Mouse (Mus musculus): ENCODE measurements around the gene Dot1l. TPM values are rescaled to one million over a fixed set of nuclear protein-coding genes. Genes with fewer than 3 reads are reported as not detected.
"Not testable (repeated sequence)": the region's sequence is repeated elsewhere in the genome, so short reads cannot be mapped to it uniquely, and the experiment has no call there.

Gene Dot1l
- polyA plus RNA-seq, 1 experiment from 2014 or later = 4.6 TPM

- Histone ChIP-seq H3K9ac (replicated peaks) (no peak overlapping the region), H3K27me3 (ENCODE audit: insufficient read depth, low read length) (peaks cover 32% of the 10 kb centered on the region), H3K27ac (ENCODE audit: low read depth) (no peak overlapping the region), H3K4me2 (ENCODE audit: low read depth, low read length) (peak overlapping the region; percentile 44), H3K9me3 (ENCODE audit: low read length) (no peaks in the 10 kb centered on the region), H3K4me3 (ENCODE audit: low read depth, low read length) (peak overlapping the region; percentile 8; the same call in 1 of the 2 replicates), H3K36me3 (replicated peaks; ENCODE audit: insufficient read depth, low read length) (peaks cover 13% of the 10 kb centered on the region; the same call in 1 of the 2 replicates), H3K4me1 (ENCODE audit: insufficient read depth) (peaks cover 27% of the 10 kb centered on the region)
- ATAC-seq (no peak), DNase-seq (no peak)
- TF ChIP-seq CTCF (IDR thresholded peaks at IDR 0.05; ENCODE audit: low read depth) (no peak), EP300 (IDR thresholded peaks at IDR 0.05; ENCODE audit: low read depth) (no peak)
- 13% methylated on average over 18 of the region's 18 CpGs for WGBS (ENCODE audit: insufficient replicate concordance)
Observed at GRCm38 (mm10) chr10:80808985-80809632, 54.1 kb downstream of the Dot1l start.

DNA sequence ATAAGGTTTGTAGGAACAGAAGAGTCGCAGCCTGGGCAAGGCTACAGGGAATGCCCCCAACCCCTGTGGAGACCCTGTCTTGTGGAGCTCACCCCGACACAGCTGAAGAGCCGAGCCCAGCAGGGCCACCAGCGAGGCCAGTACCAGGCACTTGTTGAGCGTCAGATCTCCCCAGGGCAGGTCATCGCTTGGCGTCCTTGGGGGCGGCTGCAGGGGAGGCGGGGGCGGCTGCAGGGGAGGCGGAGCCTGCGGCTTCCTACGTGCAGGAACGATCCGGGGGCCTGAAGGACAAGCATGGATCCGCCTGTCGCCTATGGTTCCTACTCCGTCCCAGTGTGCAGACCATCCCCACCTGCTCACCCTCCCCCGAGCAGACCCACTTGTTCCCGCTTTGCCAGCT, 55.1 kb downstream of the Dot1l start:
- no peaks in the 10 kb centered on the region for H3K9me3 ChIP-seq (ENCODE audit: low read length)
- TF ChIP-seq EP300 (IDR thresholded peaks at IDR 0.05; ENCODE audit: low read depth) (no peak), CTCF (IDR thresholded peaks at IDR 0.05; ENCODE audit: low read depth) (no peak)
- no peak overlapping the region for H3K4me3 ChIP-seq (ENCODE audit: low read depth, low read length)
- no peak overlapping the region for H3K4me2 ChIP-seq (ENCODE audit: low read depth, low read length)
- H3K4me1 ChIP-seq (ENCODE audit: insufficient read depth) = peaks cover 27% of the 10 kb centered on the region
- WGBS (ENCODE audit: insufficient replicate concordance) = 9% methylated on average over 19 of the region's 20 CpGs
- DNase-seq (no peak), ATAC-seq (no peak)
- H3K9ac ChIP-seq (replicated peaks) = no peak overlapping the region
- H3K27me3 ChIP-seq (ENCODE audit: insufficient read depth, low read length) = peaks cover 32% of the 10 kb centered on the region
- peaks cover 3% of the 10 kb centered on the region; the same call in 1 of the 2 replicates for H3K36me3 ChIP-seq (replicated peaks; ENCODE audit: insufficient read depth, low read length)
- H3K27ac ChIP-seq (ENCODE audit: low read depth) = no peak overlapping the region

- no peaks in the 10 kb centered on the region for H3K36me3 ChIP-seq (replicated peaks; ENCODE audit: insufficient read depth, low read length)
- ATAC-seq = no peak
- H3K4me1 ChIP-seq (ENCODE audit: insufficient read depth) = peaks cover 11% of the 10 kb centered on the region
- H3K27me3 ChIP-seq (ENCODE audit: insufficient read depth, low read length) = peaks cover 30% of the 10 kb centered on the region
- WGBS (ENCODE audit: insufficient replicate concordance) = 49% methylated on average over 5 of the region's 5 CpGs
- no peaks in the 10 kb centered on the region for H3K9me3 ChIP-seq (ENCODE audit: low read length)
- TF ChIP-seq CTCF (IDR thresholded peaks at IDR 0.05; ENCODE audit: low read depth) = no peak
- no peak for TF ChIP-seq EP300 (IDR thresholded peaks at IDR 0.05; ENCODE audit: low read depth)
- H3K4me3 ChIP-seq (ENCODE audit: low read depth, low read length) = no peak overlapping the region
- H3K27ac ChIP-seq (ENCODE audit: low read depth) = no peak overlapping the region
- DNase-seq = no peak
- H3K9ac ChIP-seq (replicated peaks) = no peak overlapping the region
- H3K4me2 ChIP-seq (ENCODE audit: low read depth, low read length) = no peak overlapping the region
Observed at GRCm38 (mm10) chr10:80812391-80813041, 57.5 kb downstream of the Dot1l start.

GRCm38 (mm10) chr10:80813366-80813765, 58.4 kb downstream of the Dot1l start, which contains the start of gene Jsrp1:
Gene Jsrp1 (minus strand): TSS chr10:80813498.
- Histone ChIP-seq H3K9ac (replicated peaks) (no peak within 1 kb of the TSS), H3K4me3 (ENCODE audit: low read depth, low read length) (no peak within 1 kb of the TSS), H3K27ac (ENCODE audit: low read depth) (no peak within 1 kb of the TSS), H3K9me3 (ENCODE audit: low read length) (no peaks in the 10 kb centered on the region), H3K27me3 (ENCODE audit: insufficient read depth, low read length) (peaks cover 21% of the 10 kb centered on the region), H3K4me2 (ENCODE audit: low read depth, low read length) (no peak within 1 kb of the TSS), H3K36me3 (replicated peaks; ENCODE audit: insufficient read depth, low read length) (no peaks in the 10 kb centered on the region), H3K4me1 (ENCODE audit: insufficient read depth) (peaks cover 9% of the 10 kb centered on the region)
- no peak for TF ChIP-seq EP300 (IDR thresholded peaks at IDR 0.05; ENCODE audit: low read depth)
- no peak for TF ChIP-seq CTCF (IDR thresholded peaks at IDR 0.05; ENCODE audit: low read depth)
- WGBS (ENCODE audit: insufficient replicate concordance) = 62% methylated on average over 4 of the region's 4 CpGs
- ATAC-seq = no peak
- DNase-seq = no peak

DNA sequence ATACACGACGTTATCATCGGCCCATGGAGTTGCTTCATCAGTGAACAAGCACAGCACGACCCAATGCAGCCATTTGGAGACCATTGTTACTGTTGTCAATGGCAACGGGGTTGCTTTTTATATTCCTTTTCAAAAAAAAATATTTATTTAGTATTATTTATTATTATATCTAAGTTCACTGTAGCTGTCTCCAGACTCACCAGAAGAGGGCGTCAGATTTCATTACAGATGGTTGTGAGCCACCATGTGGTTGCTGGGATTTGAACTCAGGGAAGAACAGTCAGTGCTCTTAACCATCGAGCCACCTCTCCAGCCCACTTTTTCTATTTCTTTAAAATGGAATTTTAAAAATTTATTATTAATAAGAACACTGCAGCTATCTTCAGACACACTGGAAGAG, 59.8 kb downstream of the Dot1l start:
- no peak overlapping the region for H3K4me3 ChIP-seq (ENCODE audit: low read depth, low read length)
- peak; percentile 36 for TF ChIP-seq CTCF (IDR thresholded peaks at IDR 0.05; ENCODE audit: low read depth)
- no peak for TF ChIP-seq EP300 (IDR thresholded peaks at IDR 0.05; ENCODE audit: low read depth)
- peaks cover 12% of the 10 kb centered on the region for H3K4me1 ChIP-seq (ENCODE audit: insufficient read depth)
- H3K9me3 ChIP-seq (ENCODE audit: low read length) = no peaks in the 10 kb centered on the region
- no peak overlapping the region for H3K9ac ChIP-seq (replicated peaks)
- peaks cover 8% of the 10 kb centered on the region for H3K27me3 ChIP-seq (ENCODE audit: insufficient read depth, low read length)
- DNase-seq (no peak), ATAC-seq (no peak)
- WGBS (ENCODE audit: insufficient replicate concordance) = 53% methylated on average over 7 of the region's 7 CpGs
- H3K4me2 ChIP-seq (ENCODE audit: low read depth, low read length) = no peak overlapping the region
- H3K36me3 ChIP-seq (replicated peaks; ENCODE audit: insufficient read depth, low read length) = no peaks in the 10 kb centered on the region
- H3K27ac ChIP-seq (ENCODE audit: low read depth) = no peak overlapping the region

DNA sequence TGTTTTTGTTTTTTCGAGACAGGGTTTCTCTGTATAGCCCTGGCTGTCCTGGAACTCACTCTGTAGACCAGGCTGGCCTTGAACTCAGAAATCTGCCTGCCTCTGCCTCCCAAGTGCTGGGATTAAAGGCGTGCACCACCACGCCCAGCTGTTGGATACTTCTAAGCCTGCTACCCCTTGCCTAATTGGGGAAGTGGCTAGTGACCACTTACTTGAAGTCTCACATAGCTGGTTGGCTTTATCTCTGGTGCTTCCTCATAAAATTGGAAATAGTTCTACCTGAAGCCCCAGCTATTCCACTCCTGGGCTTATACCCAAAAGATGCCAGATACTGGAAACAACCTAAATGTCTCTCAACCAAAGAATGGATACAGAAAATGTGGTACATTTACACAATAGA, 61.3 kb downstream of the Dot1l start:
- H3K4me2 ChIP-seq (ENCODE audit: low read depth, low read length); DNase-seq; H3K36me3 ChIP-seq (replicated peaks; ENCODE audit: insufficient read depth, low read length); H3K4me3 ChIP-seq (ENCODE audit: low read depth, low read length); H3K27me3 ChIP-seq (ENCODE audit: insufficient read depth, low read length); H3K9me3 ChIP-seq (ENCODE audit: low read length); H3K27ac ChIP-seq (ENCODE audit: low read depth); H3K9ac ChIP-seq (replicated peaks); ATAC-seq: not testable (repeated sequence)
- peaks cover 17% of the 10 kb centered on the region for H3K4me1 ChIP-seq (ENCODE audit: insufficient read depth)
- WGBS (ENCODE audit: insufficient replicate concordance) = 59% methylated on average over 3 of the region's 3 CpGs

Measured in liver, postnatal 0 days (tissue).